23 mouse cellular contexts compared by ENCODE assay signal in the genomic region with DNA sequence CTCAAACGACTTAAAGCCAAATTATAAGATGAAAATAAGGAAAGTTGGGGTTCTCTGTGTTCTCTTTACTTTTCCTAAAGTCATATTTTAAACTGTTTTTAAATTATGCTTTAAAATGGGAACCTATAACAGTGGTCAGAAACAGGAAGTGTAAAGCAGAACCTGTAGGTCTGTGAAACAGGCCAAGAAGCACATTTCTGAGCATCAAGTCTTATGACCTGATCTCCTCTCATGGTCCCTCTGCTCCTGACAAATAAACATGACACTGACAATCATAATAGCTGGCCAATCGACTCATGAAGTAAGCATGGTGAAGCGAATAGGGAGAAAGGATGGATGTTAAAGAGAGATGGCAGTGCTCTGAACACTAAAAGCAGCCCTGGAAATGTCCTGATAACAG.
DNase-seq lines count a peak whose midpoint lies in the region; ATAC-seq and TF ChIP-seq lines count a peak whose summit lies in the region.
"Had no signal": no experiment of that assay in that cellular context is flagged by ENCODE, and none has a peak within 500 bp of the region (broad histone marks: within the 10 kb centered on the region; RNA-seq: fewer than 3 reads in every experiment).

No protein-coding gene starts in this region.

- peak; percentile 55 for TF ChIP-seq EP300 in CH12.LX (IDR thresholded peaks at IDR 0.05; ENCODE audit: low read length)

- H3K36me3 ChIP-seq in CH12.LX (replicated peaks in 1 of 2; ENCODE audit: control insufficient read depth in 1 of 2, insufficient read depth in 1 of 2, low read length in 1 of 2) = no peaks in the 10 kb centered on the region
- H3K36me3 ChIP-seq: forebrain, embryonic 10.5 days; heart, embryonic 12.5 days; liver, embryonic 13.5 days; stomach, embryonic 15.5 days had no signal

- no peaks in the 10 kb centered on the region for H3K9me3 ChIP-seq in CH12.LX (replicated peaks; ENCODE audit: low read length)
- H3K9me3 ChIP-seq: forebrain, embryonic 10.5 days; heart, embryonic 12.5 days; liver, embryonic 13.5 days; stomach, embryonic 15.5 days had no signal

- peaks cover 6 to 30% of the 10 kb centered on the region in 2 experiments for H3K4me1 ChIP-seq in CH12.LX (ENCODE audit: control insufficient read depth in 1 of 2, insufficient read depth in 2 of 2)
- H3K4me1 ChIP-seq: forebrain, embryonic 10.5 days; heart, embryonic 12.5 days; liver, embryonic 13.5 days; stomach, embryonic 15.5 days had no signal

- dilution Hi-C loops in CH12.LX (cut with MboI; ENCODE audit: extremely low pct_ligation_motif_present, extremely low pct_unique_long_range_greater_than_20kb, low sequenced_read_pairs) = no loop called here

- no peaks in the 10 kb centered on the region for H3K27me3 ChIP-seq in CH12.LX (replicated peaks)
- H3K27me3 ChIP-seq: heart, embryonic 12.5 days; liver, embryonic 13.5 days; stomach, embryonic 15.5 days had no signal

- in situ Hi-C loops in CH12.LX (cut with MboI; ENCODE audit: low pct_ligation_motif_present, low pct_unique_long_range_greater_than_20kb, low sequenced_read_pairs) = no loop called here

- H3K27ac ChIP-seq in CH12.LX (ENCODE audit: insufficient read depth, low read depth) = no peak overlapping the region
- H3K27ac ChIP-seq: forebrain, embryonic 10.5 days; hindbrain, embryonic 14.5 days; kidney, postnatal 0 days; liver, embryonic 13.5 days; stomach, embryonic 15.5 days had no signal

- peak; percentile 94 for ATAC-seq in granulocyte monocyte progenitor cell, adult 5-6 weeks (replicated peaks; ENCODE audit: poor library complexity, severe bottlenecking)
- peak; percentile 72 for ATAC-seq in neutrophil, adult 5-6 weeks (ENCODE audit: extremely low read depth, insufficient number of reproducible peaks, low FRiP score, poor library complexity, severe bottlenecking)
- ATAC-seq in CD4-positive, CD25-positive, alpha-beta regulatory T cell, adult 4 months = no peak
- ATAC-seq: forebrain, embryonic 16.5 days; inflammation-experienced regulatory T-cells, adult 6 months; midbrain, embryonic 16.5 days had no signal

- H3K79me2 ChIP-seq in CH12.LX (replicated peaks; ENCODE audit: control insufficient read depth, extremely low read depth, insufficient read depth, poor library complexity, severe bottlenecking) = no peaks in the 10 kb centered on the region

- TF ChIP-seq CTCF in CH12.LX (conservative IDR thresholded peaks at IDR 0.05 in 1 of 2, IDR thresholded peaks at IDR 0.05 in 1 of 2; ENCODE audit: low read depth in 2 of 2, low read length in 2 of 2) = no peak

- peak overlapping the region; percentile 71; the same call in 1 of the 2 replicates for H3K4me2 ChIP-seq in CH12.LX (ENCODE audit: insufficient read depth, low read depth, poor library complexity, severe bottlenecking)
- H3K4me2 ChIP-seq: heart, embryonic 12.5 days; hindbrain, embryonic 14.5 days; liver, embryonic 13.5 days; stomach, embryonic 15.5 days had no signal

- no peak for TF ChIP-seq POLR2A in CH12.LX (IDR thresholded peaks at IDR 0.05; ENCODE audit: low read depth, low read length)

- no peak overlapping the region for H3K9ac ChIP-seq in CH12.LX (ENCODE audit: insufficient read depth, low read depth)
- H3K9ac ChIP-seq: heart, embryonic 12.5 days; hindbrain, embryonic 14.5 days; liver, embryonic 13.5 days; stomach, embryonic 15.5 days had no signal

- TF ChIP-seq RAD21 in CH12.LX (IDR thresholded peaks at IDR 0.05; ENCODE audit: low read depth, low read length) = no peak

- no peak overlapping the region for H3K4me3 ChIP-seq in CH12.LX (replicated peaks in 1 of 3; ENCODE audit: low read depth in 2 of 3, low read length in 2 of 3, poor library complexity in 1 of 3)
- H3K4me3 ChIP-seq: forebrain, embryonic 10.5 days; heart, embryonic 12.5 days; liver, embryonic 13.5 days; stomach, embryonic 15.5 days had no signal

- DNase-seq in lung, postnatal 25 days (ENCODE audit: low spot score) = peak; percentile 18
- no peak for DNase-seq in lung, adult 18-20 months
- peak; percentile 45 for DNase-seq in CH12.LX (ENCODE audit: extremely low read depth)
- no peak for DNase-seq in layer of hippocampus, postnatal 25 days (ENCODE audit: extremely low spot score in 1 of 2, low spot score in 1 of 2)
- DNase-seq: adrenal gland, postnatal 25 days; cerebellum, adult 11 months; cerebellum, postnatal 10 days; gastrocnemius, postnatal 10 days; heart, postnatal 14 days; kidney, adult 18-20 months; liver, embryonic 13.5 days; thymus, postnatal 25 days had no signal

TF ChIP-seq in CH12.LX, 34 proteins besides CTCF, POLR2A, EP300 and RAD21:
- TF ChIP-seq SMC3 (IDR thresholded peaks at IDR 0.05; ENCODE audit: low read depth, low read length) = no peak
- TF ChIP-seq MYC (IDR thresholded peaks at IDR 0.05; ENCODE audit: low read depth, low read length) = peak; percentile 49; the same call in 1 of the 2 replicates
- no peak for TF ChIP-seq E2F4 (IDR thresholded peaks at IDR 0.05; ENCODE audit: insufficient replicate concordance, low read depth, low read length)
- no peak for TF ChIP-seq JUND (conservative IDR thresholded peaks at IDR 0.05; ENCODE audit: low read depth, low read length)
- no peak for TF ChIP-seq MAZ (IDR thresholded peaks at IDR 0.05; ENCODE audit: low read depth, low read length)
- no peak for TF ChIP-seq ZC3H11A (IDR thresholded peaks at IDR 0.05; ENCODE audit: low read depth, low read length)
- TF ChIP-seq CHD2 (IDR thresholded peaks at IDR 0.05; ENCODE audit: low read length) = no peak
- no peak for TF ChIP-seq MAFK (IDR thresholded peaks at IDR 0.05; ENCODE audit: insufficient replicate concordance, low read length)
- no peak for TF ChIP-seq NRF1 (IDR thresholded peaks at IDR 0.05; ENCODE audit: low read depth, low read length)
- no peak for TF ChIP-seq PAX5 (IDR thresholded peaks at IDR 0.05; ENCODE audit: low read length)
- TF ChIP-seq ELF1 (IDR thresholded peaks at IDR 0.05; ENCODE audit: low read depth, low read length) = peak; percentile 51

Comparison
In these comparisons a context has a peak if more than half of its experiments do, and no peak if none do; other contexts are left out.
1. DNase-seq: peak in lung, postnatal 25 days (single experiment) and CH12.LX (single experiment); none in lung, adult 18-20 months (0 of 2) and layer of hippocampus, postnatal 25 days (0 of 2).